Mouse (Mus musculus): ENCODE results near the gene Eftud2.

- TF ChIP-seq POLR2A (IDR thresholded peaks at IDR 0.05; ENCODE audit: borderline replicate concordance, extremely low read depth, low read depth, low read length) (no peak), CTCF (IDR thresholded peaks at IDR 0.05; ENCODE audit: insufficient read depth, low read length) (no peak)
Observed at GRCm38 (mm10) chr11:102794157-102794556, 86.6 kb downstream of the Eftud2 start.

Measured in lung, adult 2 months (tissue).